Mouse (Mus musculus) yolk sac, embryonic 10.5 days (tissue): ENCODE data around the gene Dnajc4.

Experiments
- DNase-seq: peaks from one replicate; pipeline ENCODE4 v3.0.0-alpha.2; 2017; ENCODE audit warnings: low spot score

Dnajc4 gene

DNA sequence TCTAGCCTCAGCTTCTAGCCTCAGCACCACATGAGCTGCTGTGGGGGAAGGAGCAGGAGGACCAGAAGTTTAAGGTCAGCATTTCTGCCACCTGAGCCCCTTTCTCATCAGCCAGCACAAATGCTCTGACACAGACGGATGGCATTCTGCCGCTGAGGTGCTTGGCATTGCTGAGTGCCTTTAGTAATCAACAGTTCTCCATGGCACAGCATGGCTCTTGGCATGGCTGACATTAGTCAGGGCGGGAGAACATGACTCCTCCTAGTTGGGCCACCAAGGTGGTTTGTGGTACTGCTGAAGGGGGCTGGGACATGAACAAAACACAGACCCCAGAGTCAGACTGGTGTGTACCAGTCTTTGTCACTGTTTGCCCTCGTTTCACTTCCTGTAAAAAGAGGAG lies 44.2 kb downstream of the Dnajc4 start:
- DNase-seq, result no peak

DNA sequence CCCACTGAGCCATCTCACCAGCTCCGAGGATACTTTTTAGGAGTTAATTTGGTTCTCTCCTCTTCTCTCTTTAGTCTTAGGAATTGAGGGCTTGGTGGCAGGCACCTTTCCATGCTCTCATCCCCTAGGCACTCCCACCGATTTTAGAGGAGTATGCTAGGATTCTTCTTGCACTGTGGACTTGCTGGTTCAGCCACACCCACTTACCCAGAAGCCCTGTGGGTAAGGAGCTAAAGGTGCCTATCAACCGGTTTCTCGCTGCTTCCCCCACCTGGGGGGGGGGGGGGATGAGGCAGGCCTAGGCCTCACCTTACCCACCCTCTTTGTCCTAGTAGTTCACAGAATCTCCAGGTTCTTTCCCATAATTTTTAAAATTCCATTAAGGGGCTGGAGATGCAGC lies 44.6 kb downstream of the Dnajc4 start:
- no peak for DNase-seq

DNA sequence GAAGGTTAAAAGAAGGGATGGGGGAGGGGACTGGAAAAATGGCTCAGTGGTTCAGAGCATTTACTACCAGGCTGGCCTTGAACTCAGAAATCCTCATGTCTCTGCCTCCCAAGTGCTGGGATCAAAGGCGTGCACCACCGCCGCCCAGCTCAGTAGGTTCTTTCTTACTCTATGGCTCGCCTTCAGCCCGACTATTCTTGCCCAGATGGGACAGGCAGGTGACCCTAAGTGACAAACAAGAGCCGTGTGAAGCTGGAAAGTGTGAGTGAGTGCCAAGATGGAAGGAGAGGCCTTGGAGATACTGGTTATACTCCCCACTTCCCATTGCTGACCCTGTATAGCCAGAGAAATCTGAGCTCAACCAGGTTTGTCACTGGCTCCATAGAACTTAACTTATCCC lies 48.7 kb downstream of the Dnajc4 start:
- DNase-seq, result no peak

DNA sequence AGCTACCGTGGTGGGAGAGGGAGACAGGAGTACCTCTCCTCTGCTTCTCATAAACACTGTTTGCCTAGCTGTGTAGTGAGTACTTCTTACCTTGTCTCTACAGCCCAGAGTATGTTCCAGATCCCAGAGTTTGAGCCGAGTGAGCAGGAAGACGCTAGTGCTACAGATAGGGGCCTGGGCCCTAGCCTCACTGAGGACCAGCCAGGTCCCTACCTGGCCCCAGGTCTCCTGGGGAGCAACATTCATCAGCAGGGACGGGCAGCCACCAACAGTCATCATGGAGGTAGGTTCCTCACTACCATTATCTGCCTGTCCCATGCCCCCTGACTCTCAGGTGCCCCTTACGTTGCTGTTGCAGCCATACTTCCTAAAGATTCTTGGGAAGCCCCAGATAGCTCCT lies 49.6 kb downstream of the Dnajc4 start:
- no peak for DNase-seq

DNA sequence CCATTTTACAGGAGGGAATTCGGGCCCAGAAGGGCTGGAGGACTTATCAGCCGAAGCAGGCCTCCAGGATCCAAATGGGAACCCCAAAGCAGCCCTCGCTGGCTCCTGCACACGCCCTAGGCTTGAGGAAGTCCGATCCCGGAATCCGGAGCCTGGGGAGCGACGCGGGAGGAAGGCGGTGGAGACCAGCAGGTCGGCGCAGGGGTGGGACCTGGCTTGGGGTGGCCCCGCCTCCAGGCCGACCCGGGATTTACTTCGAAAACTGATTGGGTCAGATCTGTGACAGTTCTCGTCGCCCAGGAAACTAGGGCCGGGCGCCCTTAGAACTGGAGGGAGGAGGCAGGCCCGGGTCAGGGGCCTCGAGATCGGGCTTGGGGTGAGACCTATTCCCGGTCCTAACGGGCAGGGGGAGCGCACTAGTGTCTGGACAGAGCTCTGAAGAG lies 50.1 kb downstream of the Dnajc4 start, which contains the start of gene Gpr137:
Gene Gpr137, minus strand, starts transcription at position 232 of the 443 bp plus-strand sequence.
- DNase-seq, result peak; percentile 97

DNA sequence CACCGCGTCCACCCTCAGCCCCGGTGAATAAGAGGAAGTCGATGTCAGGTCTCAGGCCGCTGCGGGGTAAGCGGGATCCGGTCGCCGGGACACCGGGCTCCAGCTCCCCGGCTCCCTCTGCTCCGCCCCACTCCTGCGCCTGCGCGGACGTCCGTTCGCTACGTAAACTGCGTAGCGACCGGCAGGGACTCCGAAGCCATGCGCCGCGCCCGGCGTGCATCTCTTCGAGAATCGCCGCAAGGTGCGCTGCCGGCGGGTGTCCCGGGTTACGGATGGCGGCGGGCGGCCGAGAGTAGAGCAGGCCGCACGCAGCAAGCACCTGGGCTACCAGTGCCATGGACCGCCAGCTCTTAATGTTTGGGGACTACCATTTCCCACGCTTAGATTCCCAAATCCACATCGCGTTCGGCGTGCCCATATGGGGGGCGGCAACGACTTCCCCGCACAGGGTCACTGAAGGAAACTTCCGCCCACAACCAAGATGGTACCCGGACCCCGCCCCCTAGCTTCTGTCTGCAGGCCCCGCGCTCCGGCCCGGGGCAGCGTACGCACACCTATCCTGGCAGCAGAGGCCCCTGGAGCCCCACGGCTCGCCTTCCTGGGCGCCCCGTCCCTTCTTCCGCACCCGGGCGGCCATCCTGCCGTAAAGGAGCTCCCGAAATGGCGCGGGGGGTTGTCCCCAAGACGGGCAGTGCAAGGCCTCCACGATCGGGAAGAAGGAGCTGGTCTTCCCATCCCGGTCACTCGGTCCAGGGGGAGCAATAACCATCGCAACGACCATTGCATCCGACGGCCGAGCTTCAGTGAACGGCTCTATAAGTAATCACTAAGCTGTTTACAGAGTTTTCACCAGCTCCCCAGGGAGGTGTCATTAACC lies 50.8 kb downstream of the Dnajc4 start, which contains the start of gene Bad:
Gene Bad, plus strand, starts transcription at position 490 of the 877 bp plus-strand sequence.
- DNase-seq, result peak; percentile 93

DNA sequence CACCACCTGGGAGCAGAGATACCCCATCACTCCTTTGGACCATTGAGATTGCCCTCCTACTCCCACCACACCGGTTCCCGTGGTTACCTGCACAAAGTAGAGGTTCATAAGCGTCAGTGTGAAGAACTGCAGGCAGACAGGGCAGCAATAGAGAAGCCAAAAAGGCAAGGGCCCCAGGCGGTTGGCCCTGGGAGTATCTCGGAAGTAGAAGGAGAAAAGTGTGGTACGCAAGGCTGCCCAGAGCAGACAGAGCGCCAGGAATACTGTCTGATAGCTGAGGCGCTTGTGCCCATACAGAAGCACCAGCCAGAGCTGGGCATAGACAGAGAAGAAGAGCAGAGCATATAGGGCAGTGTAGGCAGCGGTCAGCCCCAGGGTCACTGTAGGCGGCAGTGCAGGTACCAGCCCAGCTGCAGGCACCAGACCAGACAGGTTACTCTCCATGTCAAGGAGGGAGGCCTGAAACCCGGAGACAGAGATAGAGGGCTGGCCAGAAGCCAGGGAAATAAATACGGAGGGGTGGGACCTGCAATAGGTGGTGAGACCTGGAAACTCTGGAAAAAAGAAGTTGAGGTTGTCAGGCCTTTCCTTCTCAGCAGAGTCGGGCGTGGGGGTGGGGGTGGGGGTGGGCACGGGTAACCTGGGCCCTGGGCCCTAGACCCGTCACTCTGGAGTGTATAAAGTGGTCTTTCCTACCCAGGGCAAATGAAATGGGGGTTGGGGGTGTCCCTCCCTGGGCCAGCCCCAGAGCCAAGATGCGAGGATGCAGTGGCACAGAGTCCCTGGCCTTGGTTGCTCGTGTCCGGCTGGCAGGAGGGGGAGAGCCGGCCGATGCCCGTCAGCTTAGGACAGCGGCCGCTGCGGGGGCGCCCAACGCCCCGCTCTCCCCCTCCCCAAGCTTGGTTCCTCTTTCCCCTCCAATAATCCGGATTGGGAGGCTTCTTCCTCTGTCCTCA lies 51.7 kb downstream of the Dnajc4 start:
- DNase-seq, result peak; percentile 32

DNA sequence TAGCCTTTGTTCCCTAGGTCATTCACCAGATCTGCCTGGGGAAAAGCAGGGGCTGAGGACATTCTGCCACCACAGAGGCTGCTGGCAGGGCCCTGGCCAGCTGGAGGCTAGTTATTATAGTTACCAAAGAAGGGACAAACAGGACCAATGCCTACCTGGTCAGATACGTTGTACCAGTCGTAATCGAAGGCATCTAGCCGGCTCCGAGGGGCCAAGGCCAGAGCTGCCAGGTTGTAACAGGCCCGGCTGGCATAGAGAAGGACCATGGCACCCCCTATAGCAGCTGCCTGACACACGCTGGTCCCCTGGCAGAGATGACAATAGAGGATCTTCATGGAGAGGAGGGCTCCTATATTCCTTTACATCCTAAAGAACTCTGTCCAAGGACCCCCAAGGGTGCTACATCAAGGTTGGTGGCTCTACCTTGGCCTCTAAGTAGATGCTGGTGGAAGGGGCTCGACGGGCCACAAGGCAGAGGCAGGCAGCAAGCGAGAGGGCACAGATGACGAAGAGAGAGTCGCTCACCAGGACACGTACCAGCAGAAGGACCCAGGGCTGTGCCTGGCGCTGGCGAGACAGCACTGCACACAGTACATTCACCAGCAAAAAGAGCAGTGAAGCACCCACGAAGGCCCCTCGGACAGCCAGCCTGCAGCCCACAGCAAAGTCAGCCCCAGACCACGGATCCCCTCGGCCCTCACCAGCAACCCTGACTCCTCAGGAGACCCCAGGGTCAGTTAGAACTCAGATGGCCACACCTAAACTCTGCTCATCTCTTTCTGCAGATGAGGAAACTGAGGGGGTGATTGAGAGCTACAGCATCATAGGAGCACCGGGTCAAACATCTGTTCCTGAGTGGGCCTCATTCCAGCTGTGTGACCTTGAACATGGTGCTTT lies 53.0 kb downstream of the Dnajc4 start:
- DNase-seq, result no peak
